Mouse (Mus musculus) testis, adult 2 months (tissue): ENCODE results near the gene Zcrb1.
"Not testable (repeated sequence)": the region's sequence is repeated elsewhere in the genome, so short reads cannot be mapped to it uniquely, and the experiment has no call there.

Experiments
- CTCF ChIP-seq: fragments of 200-500 bp; IDR thresholded peaks from 2 replicates; pipeline ENCODE4 v1.5.1; 2012; ENCODE audit warnings: low read depth, mild to moderate bottlenecking, inconsistent platforms, low read length, moderate library complexity; ENCODE audit not compliant: control insufficient read depth, insufficient read depth, insufficient replicate concordance
- POLR2A ChIP-seq: fragments of 200-500 bp; IDR thresholded peaks from 2 replicates; pipeline ENCODE4 v1.6.1; 2012; ENCODE audit warnings: low read depth, mild to moderate bottlenecking, inconsistent platforms, low read length, moderate library complexity; ENCODE audit not compliant: control insufficient read depth

DNA sequence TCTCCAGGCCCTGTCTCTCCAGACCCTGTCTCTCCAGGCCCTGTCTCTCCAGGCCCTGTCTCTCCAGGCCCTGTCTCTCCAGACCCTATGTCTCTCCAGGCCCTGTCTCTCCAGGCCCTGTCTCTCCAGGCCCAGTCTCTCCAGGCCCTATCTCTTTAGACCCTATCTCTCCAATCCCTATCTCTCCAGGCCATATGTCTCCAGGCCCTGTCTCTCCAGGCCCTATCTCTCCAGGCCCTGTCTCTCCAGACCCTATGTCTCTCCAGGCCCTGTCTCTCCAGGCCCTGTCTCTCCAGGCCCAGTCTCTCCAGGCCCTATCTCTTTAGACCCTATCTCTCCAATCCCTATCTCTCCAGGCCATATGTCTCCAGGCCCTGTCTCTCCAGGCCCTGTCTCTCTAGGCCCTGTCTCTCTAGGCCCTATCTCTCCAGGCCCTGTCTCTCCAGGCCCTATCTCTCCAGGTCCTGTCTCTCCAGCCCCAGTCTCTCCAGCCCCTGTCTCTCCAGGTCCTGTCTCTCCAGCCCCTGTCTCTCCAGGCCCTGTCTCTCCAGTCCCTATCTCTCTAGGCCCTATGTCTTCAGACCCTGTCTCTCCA is 25.5 kb downstream of the Zcrb1 start:
- TF ChIP-seq CTCF, POLR2A: not testable (repeated sequence)
